Mouse (Mus musculus) heart, postnatal 25 days (tissue): ENCODE measurements at regions not wholly inside any gene's neighbourhood (a gene's known extent, or its start where the extent isn't known, plus 50 kb on each side); places are given as distances from the start of the nearest gene placed in this dataset.

Experiments
- DNase-seq: peaks from one replicate; pipeline ENCODE4 v3.0.0; 2022; ENCODE audit warnings: low spot score
- intact Hi-C: fragments of 180-260 bp; cut with DNase I; formaldehyde crosslinking; loops from one replicate; pipeline ENCODE4 v1.15.1; 2025

DNA sequence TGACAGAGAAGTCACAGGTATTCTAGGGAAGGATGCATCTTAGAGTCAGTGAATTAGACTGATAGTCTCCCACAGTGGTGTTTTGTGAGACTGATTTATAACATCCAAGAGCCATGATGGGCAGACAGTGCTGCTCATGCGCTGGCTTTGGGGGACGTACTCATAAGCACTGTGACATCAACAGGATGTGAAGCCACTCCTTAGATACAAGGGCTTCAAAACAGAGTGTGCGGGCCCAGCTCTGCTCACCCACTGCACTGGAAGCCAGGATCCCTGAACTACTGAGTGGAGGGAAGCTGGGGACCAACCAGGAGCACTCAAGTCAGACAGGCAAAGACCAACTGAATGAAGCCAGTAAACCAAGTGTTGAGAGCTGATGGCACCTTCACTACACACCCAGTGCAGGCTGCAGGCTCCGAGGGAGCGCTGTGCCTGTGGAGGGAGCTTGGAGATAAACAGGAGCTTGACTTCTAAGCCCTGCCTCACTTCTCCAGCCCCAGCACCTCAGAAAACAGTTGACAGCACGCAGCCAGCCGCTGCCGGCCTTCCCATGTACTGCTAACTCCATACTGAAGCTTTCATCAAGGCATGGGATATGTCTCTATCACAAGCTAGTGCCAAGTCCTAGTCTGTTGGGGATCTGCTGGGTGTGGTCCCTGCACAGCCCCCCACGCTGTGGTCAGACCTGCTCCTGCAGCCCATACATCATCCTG, 200.0 kb downstream of the Cyp26b1 start:
- no peak for DNase-seq
- intact Hi-C loops, result no loop called here

DNA sequence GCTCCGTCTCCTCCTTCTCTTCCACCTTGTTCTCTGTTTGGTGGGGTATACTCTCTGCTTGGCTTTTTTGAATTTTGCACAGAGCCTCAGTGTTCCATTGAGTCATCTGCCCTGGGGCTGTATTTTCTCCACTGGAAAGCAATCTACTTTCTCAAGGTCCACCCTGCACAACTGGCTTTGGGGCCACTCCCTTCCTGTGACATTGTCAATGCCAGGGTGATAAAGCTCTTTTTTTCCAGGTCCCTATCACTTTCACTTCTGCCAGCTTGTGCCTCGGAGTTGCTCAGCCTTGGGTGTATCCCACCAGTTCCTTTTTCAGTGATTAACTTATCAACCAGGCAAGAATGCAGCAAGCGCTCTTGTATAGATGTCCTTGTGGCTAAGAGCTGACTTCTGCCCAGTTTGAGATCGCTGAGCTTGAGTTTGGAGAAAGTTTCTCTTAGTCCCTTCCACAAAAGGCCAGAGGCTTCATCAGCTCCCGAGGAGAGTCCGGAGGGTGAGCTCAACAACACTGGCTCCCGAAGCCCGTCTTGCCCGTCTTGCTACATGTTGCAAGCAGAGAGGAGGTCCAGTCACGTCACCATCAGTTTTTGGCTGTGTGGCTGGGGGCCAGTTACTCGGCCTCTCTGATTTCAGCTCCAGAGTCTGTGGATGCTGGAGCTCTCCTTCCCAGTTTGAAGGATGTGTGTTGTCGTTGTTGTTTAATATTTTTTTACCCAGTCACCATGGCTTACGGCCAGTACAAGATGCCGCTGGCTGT, 200.8 kb downstream of the Cyp26b1 start:
- no peak for DNase-seq
- intact Hi-C loops, result no loop called here

DNA sequence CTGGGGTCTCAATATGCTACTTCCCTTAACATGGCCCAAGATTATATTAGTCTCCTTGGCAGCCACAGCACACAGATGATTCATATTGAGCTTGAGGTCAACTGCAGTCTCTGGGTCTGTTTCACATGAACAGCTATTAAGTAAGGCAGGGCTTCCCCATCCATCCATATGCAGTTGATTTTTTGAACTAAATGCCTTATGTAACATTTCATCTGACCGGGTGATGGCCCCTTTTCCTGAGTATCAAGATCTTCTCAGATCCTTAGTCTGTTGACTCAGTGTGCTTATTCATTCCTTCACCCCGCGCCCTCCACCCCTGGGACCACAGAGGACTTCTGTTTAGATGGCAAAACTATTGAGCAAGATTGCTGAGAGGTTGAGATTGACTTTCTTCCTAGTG, 202.7 kb downstream of the Cyp26b1 start:
- DNase-seq, result no peak
- intact Hi-C loops, result no loop called here

DNA sequence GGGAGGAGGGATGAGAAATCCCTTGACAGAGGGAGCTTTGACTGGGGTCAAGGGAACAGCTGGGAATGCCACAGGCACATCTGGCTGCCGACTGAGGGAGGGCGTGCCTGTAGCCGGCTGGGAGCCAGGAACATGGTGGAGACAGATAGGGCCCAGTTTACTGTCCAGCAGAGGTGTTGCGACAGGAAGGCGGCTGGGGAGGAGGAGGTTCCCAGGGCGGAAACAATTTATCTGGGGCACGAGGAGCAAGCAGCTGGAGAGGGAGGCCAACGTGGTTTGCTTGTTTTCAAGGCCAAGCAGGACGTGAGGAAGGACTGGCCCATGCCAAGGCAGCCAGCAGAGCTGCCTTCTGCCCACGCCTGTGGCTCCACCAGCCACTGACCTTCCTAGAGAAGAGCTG, 208.0 kb downstream of the Cyp26b1 start:
- intact Hi-C loops, result no loop called here

DNA sequence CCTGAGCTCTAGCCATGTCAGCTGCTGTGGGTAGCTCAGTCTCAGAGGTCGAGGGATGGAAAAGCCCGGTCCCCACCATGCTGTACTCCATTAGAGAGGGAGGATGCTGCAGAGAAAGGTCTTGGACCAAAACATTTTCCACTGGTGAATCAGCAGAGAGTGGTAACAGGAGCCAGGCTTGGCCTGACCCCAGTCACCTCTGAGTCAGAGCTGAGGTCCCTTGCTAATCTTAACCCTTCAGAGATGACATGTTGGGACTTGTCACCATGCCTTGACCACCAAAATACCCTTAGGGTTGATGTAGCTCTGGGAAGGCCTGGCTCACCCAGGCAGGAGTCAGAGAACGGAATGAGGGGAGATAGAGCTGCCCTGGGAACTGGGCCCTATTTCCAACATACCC, 210.0 kb downstream of the Cyp26b1 start:
- intact Hi-C loops, result no loop called here
- DNase-seq, result no peak

More for the DNA sequence above, 208.0 kb downstream of the Cyp26b1 start:
- peak; percentile 45 for DNase-seq

DNA sequence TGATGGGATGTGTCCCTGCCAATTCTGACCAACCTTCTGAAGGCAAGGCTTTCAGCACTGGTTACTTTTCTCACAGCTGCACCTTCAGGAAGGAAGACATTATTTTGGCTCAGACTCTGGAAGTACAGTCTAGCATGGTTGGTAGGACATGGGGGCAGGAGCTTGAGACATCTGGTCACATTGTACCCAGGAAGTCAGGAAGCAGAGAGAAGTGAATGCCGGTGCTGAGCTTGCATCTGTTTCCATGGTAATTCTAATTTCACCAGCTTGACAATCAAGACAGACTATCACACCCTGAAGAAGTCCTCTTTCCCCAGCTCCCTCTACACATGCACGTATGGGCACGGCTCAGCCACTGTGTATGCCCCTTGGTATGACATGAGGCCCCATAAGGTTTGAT, 210.6 kb downstream of the Cyp26b1 start:
- DNase-seq, result no peak

DNA sequence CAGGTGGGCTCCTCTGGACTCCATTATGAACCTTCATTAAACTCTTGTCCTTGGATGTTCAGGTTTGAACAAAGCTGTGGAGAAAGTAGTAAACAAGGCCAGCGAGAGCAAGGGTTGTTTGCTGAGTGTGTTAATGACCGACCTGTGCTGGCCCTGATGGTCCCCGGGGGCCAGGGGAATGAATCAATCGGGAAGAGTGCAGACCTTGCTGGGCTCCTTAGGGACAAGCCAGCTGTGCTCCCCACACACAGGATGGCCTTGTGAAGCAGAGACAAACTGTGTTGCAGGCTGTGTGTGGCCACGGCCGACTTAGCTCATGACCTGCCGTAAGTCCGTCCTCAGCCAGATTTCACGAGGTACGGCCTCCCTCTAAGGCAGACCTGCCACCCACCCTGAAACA, 212.1 kb downstream of the Cyp26b1 start:
- no peak for DNase-seq
- intact Hi-C loops, result no loop called here

More for the DNA sequence above, 210.6 kb downstream of the Cyp26b1 start:
- intact Hi-C loops, result no loop called here

DNA sequence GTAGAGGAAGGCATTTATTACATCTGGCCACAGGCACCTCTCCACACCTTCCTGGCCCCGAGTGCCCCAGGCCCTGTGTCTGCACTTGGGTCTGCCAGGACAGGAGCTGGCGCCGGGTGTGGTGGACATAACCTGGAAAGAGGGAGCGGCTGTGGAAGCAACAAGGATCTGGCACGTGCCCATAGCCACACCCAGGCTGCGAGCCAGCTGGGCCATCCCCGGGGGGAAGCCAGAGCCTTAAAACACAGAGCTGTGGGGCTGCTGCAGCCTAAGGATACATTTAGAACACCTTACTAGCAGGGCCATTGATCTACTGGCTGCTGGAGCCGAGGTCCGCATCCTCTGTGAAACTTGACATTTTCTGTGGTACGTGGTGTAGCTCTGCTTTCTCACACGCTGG, 217.0 kb downstream of the Cyp26b1 start:
- no peak for DNase-seq
- intact Hi-C loops, result no loop called here

DNA sequence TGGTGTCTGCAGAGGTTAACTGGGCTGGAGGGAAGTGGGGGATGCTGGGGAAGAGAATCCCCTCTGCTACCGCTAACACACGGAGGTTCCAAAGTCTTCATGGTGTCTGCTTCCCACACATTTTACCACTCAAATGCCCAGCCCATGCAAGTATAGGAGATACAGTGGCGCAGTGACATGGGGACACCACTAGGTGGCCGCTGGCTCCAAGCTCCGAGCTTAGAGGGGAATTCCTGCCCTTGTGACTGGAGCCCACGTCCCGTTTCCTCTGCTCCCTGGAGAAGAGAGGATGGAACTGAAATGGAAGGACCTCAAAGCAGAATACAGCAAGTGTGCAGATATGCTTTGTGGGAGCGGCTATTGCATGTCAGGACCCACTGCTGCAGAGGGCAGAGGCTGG, 218.2 kb downstream of the Cyp26b1 start:
- intact Hi-C loops, result no loop called here

DNA sequence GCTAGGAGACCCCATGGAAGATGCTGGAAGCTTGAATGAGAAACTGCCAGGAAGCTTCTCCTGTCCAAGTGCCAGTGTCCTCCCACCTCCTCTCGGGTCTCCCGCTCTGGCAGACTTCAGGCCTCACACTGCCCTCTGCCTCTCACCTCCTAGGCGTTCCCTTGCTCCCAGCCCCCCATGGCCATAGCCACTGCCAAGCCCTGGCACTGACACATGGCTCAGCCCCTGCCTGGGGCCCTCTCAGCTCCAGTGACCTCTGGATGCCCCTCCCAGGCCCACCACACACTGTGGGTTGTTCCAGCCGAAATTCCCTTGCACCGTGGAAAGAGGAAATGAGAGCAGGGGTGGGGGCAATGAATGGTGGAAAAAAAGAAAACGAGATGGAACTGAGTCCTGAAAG, 227.3 kb downstream of the Cyp26b1 start:
- no peak for DNase-seq
- intact Hi-C loops, result no loop called here

More for the DNA sequence above, 218.2 kb downstream of the Cyp26b1 start:
- no peak for DNase-seq

DNA sequence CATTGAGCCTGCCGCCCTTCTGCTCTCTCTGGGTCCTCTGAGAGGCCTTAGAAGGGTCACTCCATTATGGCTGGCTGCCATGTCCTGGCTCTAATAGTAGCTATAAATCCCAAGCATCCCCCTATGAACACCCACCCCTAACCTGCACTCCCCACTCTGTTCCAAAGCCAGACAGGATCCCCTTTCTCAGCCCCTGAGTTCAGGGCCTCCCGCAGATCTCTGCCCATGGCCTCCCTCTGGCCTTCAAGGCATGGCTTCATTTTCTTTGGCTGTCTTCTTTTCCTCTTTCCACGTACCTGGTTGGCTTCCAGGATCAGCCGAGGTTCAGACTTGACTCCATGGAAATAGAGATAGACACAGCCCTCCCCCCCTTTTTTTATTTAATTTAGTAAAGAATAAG, 227.8 kb downstream of the Cyp26b1 start:
- DNase-seq, result no peak
- intact Hi-C loops, result no loop called here

DNA sequence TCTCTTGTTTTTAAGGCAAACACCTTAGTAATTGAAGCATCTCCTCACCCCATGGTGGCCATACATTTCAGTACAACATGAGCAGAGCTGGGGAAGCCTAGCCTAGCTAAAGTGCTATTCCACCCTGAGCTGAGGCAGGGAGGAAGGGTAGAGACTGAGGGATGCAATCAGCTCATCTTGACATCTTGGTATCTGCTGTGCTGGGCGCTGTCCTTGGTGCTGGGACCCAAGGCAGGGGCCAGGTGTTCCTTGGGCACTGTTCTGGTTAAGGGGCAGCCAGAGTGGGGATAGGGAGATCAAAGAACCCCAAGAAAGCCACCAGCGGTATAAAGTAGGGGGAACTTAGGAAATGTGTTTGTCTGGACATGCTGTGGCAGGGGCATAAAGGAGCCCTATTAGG, 228.7 kb downstream of the Cyp26b1 start:
- intact Hi-C loops, result no loop called here
- DNase-seq, result no peak

DNA sequence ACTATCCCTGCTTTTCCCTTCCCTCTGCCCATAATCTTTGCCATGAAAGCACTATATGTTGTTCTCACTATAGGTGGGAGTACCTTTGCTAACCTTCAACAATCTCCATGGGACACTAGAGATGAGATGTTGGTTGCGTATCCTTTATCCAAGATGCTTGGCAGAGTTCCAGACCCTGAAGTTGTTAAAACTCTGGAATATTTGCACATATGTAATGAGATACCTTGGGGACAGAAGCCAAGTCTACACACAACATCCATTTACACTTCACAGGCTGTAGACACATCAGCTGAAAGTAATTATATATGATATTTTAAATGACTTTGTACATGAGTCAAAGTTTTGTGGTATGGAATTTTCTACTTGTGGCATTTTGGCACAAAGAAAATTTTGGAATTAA, 231.4 kb downstream of the Cyp26b1 start:
- intact Hi-C loops, result no loop called here
- DNase-seq, result no peak

DNA sequence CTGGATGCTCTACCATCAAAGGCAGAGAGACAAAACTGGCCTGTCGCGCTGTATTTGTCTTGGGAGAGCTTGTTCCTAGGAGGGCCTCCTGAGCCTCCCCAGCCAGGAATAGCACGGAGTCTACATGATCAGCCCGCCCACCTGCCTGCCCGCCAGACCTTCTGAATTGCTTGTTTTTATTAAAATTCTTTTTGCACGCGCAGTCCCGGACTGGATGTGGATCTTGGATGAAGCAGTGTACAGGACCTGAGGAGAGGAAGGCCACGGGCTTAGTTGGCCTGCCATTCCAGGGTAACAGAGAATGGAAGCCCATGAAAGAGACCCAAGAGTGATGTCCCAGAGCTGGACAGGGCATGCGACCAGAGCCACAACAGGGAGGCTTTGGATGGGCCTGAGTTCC, 235.8 kb downstream of the Cyp26b1 start:
- intact Hi-C loops, result no loop called here
- DNase-seq, result no peak

DNA sequence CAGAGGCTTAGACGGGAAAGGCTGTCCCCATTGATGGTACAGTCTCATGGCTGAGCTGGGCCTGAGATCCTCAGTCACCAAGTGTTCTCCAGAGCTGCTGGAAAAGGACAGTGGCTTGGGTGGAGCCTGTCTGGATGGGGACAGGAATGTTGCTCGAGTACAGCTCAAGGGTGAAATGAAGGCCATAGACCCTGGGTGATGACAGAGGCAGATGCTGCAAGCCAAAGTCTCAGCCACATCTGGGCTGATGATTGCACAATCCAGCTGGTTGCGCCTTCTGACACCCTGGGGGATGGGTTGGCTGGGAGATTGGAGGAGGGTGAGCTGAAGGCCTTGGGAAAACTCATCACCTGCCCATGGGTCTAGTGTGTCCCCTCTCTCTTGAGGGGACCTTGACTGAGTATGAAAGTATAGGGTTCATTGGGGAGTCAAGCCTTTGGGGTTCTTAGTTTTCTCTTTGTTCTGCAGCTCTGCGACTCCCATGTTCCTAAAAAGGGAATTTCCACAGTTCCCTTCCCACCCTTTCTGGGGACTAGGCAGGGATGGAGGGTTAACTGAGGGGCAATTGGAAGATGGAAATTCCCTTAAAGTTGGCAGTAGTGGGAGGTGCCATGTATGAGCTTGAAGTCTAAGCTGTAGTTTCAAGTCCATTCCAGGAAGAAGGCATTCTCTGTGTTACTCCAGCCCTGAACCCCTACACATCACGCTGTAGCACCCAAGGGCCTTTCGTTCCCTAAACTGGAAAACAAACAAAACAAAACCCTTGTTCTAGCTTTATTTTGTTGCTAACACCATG, 240.1 kb downstream of the Cyp26b1 start:
- no peak for DNase-seq

DNA sequence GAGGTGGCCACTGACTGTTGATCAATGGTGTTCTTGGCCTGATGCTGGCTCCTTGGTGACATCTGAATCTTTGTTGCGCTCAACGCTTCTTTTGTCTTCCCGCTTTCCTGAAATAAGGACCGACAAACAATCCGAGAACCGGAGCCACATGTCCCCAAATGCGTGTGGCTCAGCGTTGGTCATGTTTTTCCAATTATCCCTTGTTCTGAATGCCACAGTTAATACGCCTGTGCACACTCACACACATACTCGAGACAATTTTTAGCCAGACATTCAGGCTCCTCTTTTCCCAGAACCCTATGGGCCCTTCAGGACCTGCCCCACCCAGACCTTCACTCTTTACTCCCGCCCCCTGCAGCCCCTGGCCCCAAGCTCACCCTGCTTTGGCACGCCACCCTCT, 248.8 kb downstream of the Cyp26b1 start:
- intact Hi-C loops, result no loop called here
- DNase-seq, result no peak

More for the DNA sequence above, 240.1 kb downstream of the Cyp26b1 start:
- intact Hi-C loops, result no loop called here

DNA sequence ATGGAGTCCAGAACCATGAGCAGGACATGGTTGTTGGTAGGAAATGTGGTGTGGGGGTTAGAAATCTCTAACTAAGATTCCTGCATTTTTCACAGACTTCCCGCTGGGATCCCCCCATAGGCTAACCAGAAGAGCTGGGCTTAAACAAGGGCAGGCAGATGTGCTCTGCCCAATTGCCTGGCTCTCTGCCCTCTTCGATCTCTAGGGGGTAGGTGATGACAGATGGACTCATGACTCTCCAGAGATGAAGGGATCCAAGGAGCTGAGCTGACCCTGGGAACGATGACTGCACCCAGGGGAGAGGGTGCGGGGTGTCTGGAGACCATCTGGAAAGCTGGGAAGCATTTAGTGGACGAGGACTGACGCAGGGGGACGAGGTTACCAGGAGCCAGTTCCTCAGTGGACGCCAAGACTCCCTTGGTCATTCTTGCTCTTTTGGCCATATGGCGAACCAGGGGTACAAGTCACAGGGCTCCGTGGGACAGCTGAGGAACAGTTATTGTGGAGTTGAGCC, 260.0 kb downstream of the Cyp26b1 start:
- intact Hi-C loops, result no loop called here
- no peak for DNase-seq

DNA sequence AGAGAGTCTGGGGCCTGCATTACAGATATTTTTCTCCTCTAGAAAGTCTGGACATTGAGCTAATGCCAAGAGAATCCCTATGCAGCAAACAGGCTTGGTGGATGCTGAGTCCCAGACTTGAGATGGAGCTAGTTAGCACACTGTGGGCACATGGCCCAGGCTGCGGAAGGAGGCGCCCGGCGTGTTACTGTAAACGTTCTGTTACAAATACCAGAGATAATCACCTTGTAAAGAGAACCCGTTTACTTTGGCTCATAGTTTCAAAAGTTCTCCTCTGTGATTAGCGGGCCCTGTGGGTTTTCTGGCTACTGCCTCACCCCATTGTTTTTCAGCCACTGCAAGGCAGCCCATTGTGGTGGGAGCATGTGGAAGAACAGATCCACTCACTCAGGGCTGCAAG, 264.6 kb downstream of the Cyp26b1 start:
- no peak for DNase-seq
- intact Hi-C loops, result no loop called here

DNA sequence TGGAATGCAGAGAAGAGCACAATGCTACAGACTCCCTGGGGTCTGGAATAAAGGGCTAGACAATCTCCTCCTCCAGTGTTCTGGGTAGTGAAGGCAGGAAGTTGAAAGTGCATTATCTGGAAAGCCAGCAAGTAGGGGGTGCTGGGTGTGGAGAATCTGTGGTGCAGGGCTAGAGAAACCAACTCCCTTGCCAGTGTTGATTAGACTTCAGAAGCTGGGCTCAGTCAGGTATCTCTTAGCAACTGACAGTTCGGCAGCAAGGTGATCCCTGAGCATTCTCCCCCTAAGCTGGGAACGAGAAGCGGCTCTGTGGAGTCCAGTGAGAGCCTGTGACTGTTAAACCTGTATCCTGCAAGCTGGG, 265.7 kb downstream of the Cyp26b1 start:
- intact Hi-C loops, result no loop called here
- DNase-seq, result no peak

DNA sequence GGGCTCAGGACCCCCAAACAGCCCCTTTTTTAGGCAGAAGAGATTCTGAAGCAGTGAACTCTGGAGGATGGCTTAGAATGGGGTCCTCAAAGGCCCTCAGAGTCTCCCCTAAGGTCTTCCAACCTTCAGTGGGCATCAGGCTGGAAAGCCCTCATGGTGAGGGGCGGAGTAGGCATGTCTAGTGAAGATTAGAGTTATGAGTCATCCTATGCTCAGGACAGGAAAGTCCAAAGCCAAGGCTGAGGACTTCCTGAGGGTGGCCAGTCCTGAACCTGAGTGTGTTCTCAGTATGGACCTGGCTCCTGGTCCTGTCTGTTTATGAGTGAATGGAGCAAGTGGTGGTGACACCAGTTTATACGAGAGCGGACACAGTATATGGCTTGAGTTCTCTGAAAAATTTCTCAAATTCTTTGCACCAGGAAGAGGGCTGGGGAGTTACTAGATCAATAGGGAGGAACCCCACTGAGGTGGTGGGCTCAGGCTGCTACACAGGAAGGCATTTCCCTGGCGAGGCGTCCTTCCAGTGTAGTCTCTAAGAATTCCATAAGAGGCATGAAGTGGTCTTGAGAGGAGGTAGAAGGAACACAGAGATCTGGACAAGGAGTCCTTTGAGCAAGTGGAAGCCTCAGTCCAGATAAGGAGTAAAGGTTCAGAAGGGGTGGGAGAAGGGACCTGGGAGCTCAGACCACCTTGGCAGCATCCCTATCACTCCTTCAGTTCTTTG, 266.2 kb downstream of the Cyp26b1 start:
- DNase-seq, result no peak
- intact Hi-C loops, result no loop called here
